Mouse (Mus musculus): Measurements from ENCODE around the gene Mrgprd. TPM values are rescaled to one million over a fixed set of nuclear protein-coding genes. Genes with fewer than 3 reads are reported as not detected.

Mrgprd gene
- polyA plus RNA-seq, 1 experiment from 2014 or later: not detected

DNA sequence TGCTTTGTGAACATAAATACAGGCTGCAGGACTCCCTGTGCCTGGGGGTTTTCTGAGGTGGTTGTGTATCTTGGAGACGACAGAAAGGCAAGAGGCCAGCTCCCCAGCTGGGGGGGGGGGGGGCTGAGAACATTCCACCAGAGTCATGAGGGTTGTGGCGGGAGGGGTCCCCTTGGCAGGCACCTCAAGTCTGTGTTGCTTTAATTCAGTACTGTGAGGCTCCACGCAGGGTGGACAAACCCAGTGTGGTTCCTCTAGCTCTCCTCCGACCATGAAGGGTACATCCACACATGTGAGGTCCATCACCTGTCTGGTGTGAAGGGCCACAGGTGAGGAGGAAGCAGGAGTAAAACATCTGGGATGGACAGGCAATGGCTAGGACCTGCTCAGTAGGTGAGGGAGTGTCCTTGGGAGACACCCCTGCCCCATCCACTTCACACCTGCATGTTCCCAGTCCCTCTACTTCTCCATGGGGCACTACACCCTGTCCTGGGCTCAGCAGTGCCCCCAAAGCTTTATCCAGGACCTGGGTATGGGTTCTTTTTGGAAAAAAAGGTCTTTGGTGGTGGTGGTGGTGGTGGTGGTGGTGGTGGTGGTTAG, 19.9 kb downstream of the Mrgprd start:
- 83% methylated on average over 4 of the region's 4 CpGs for WGBS
- H3K9me3 ChIP-seq: no peaks in the 10 kb centered on the region
- no peak for ATAC-seq (ENCODE audit: low FRiP score)
- no peaks in the 10 kb centered on the region; the same call in 1 of the 2 replicates for H3K4me1 ChIP-seq
- 0 out of 2 replicates have a peak, but pooled peaks cover 4% of the 10 kb centered on the region for H3K27me3 ChIP-seq
- H3K27ac ChIP-seq: no peak overlapping the region
- no peak overlapping the region for H3K4me2 ChIP-seq
- no peak overlapping the region for H3K4me3 ChIP-seq (replicated peaks)
- H3K9ac ChIP-seq: no peak overlapping the region
- no peaks in the 10 kb centered on the region for H3K36me3 ChIP-seq (replicated peaks)

DNA sequence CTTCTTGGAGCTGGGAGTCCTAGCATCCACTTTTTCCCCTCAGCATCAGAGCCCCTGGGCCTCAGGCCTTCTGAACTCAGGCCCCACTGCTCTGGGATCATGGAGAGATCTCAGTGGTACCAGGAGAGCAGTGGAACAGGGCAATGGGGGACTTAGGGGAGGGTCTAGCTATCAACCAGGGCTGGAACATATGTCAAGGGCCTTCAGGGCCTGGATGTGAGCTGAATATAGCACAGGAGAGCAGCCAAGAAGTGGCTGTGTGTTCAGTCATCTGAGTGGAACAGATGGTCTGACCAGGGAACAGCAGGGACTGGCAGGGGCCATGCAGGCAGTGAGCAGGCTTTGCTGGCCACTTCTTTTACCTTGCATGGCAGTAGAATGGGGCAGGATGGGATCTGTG, 20.6 kb downstream of the Mrgprd start:
- Histone ChIP-seq H3K9ac (no peak overlapping the region; the same call in 1 of the 2 replicates), H3K36me3 (replicated peaks) (no peaks in the 10 kb centered on the region), H3K27ac (no peak overlapping the region), H3K9me3 (no peaks in the 10 kb centered on the region), H3K4me1 (no peaks in the 10 kb centered on the region), H3K4me2 (no peak overlapping the region), H3K27me3 (0 out of 2 replicates have a peak, but pooled peaks cover 4% of the 10 kb centered on the region), H3K4me3 (replicated peaks) (no peak overlapping the region)
- no peak for ATAC-seq (ENCODE audit: low FRiP score)

DNA sequence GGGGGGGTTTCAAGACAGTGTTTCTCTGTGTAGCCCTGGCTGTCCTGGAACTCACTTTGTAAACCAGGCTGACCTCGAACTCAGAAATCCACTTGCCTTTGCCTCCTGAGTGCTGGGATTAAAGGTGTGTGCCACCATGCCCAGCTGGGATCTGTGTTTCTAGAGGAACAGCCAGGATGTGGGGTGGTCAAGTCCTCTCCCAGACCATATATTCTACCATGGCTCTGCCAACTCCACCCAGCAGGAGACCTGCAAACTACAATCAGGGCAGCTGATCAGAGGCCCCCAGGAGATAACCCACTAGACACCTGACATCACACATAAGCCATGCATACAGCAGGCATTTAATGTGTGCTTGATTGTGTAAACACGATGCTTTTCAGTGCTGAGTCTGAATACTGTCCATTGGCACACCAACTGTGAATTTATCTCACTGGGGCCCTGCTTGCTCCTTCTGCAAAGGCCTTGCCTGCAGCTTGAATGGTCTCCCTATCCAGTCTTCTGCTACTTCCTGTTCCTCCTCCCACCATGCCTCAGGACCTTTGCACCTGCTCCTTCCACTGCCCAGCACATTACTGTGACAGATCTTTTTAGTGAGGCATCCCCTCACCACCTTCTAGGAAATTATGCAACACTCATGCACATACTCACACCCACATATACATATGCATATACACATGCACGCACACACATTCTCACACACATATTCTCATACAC, 21.1 kb downstream of the Mrgprd start:
- Histone ChIP-seq H3K36me3 (replicated peaks) (no peaks in the 10 kb centered on the region), H3K9ac (no peak overlapping the region), H3K4me3 (replicated peaks) (no peak overlapping the region), H3K27me3 (0 out of 2 replicates have a peak, but pooled peaks cover 4% of the 10 kb centered on the region), H3K4me2 (no peak overlapping the region), H3K9me3 (no peaks in the 10 kb centered on the region), H3K4me1 (no peaks in the 10 kb centered on the region), H3K27ac (no peak overlapping the region)
- ATAC-seq (ENCODE audit: low FRiP score): no peak
- 93% methylated on average over 3 of the region's 3 CpGs for WGBS

DNA sequence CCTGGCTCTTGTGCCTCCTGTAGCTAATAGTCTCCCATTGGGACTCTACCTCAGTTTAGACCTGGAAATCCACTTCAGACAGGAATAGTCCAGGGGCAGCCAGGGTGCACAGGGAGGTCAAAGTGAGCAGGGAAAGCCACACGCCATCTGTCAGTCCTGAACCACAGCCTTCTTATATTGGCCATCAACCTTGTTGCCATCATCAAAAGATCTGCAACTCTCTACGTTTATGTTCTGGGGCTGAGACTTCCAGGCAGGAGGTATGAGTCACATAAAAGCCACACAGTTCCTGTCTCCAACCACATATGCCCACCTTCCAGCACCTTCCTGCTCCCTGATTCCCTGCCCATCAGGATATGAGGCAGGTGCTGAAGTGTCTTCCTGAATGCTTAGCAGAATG, 23.3 kb downstream of the Mrgprd start:
- no peak overlapping the region for H3K27ac ChIP-seq
- no peak for ATAC-seq (ENCODE audit: low FRiP score)
- 85% methylated on average over 2 of the region's 2 CpGs for WGBS
- no peak overlapping the region for H3K9ac ChIP-seq
- no peaks in the 10 kb centered on the region for H3K9me3 ChIP-seq
- no peak overlapping the region for H3K4me2 ChIP-seq
- 0 out of 2 replicates have a peak, but pooled peaks cover 4% of the 10 kb centered on the region for H3K27me3 ChIP-seq
- H3K36me3 ChIP-seq (replicated peaks): no peaks in the 10 kb centered on the region
- H3K4me3 ChIP-seq (replicated peaks): no peak overlapping the region
- no peaks in the 10 kb centered on the region for H3K4me1 ChIP-seq

DNA sequence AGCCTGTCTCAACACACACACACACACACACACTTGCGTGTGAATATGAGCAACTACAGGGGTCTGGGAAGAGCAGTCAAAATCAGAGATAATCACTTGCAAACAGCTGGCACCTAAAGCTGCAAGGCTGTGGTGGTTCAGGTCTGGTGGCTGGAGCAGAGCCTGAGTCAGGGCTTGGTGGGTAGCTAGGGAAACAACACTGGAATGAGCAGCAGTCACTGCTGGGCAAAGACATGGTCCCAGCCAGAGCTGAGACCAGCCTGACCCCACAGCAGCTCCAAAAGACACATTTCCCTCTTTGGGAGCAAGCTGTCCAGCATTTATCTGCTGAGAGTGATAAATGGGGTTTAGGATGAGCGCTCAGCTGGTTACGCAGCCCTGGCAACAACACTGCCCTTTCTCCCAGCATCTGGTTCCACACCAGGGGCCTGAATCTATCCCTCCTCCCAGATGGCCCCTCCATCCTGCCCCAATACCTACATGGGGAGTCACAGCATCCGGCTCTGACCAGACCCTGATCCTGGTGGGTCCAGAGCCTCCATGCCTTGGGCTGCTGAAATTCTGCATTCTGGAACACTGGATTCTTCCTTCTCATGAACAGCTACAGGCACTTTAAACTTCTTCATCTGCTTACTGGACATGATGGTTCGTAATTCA, 25.7 kb downstream of the Mrgprd start:
- H3K4me1 ChIP-seq: no peaks in the 10 kb centered on the region
- no peaks in the 10 kb centered on the region for H3K9me3 ChIP-seq
- no peak for ATAC-seq (ENCODE audit: low FRiP score)
- 93% methylated on average over 5 of the region's 5 CpGs for WGBS
- no peak overlapping the region for H3K9ac ChIP-seq
- H3K4me3 ChIP-seq (replicated peaks): no peak overlapping the region
- H3K27ac ChIP-seq: no peak overlapping the region
- no peaks in the 10 kb centered on the region for H3K36me3 ChIP-seq (replicated peaks)
- no peak overlapping the region for H3K4me2 ChIP-seq
- H3K27me3 ChIP-seq: 0 out of 2 replicates have a peak, but pooled peaks cover 4% of the 10 kb centered on the region

Other genes starting within 250 kb of the Mrgprd start
- 0.59 and 0.91 TPM in 2 replicates for gene 1810010D01Rik, start 106.7 kb upstream of the Mrgprd start, polyA plus RNA-seq (2016; fragmentation: Nextera tagmentation; extraction: Ambion mirVana)
- gene Tpcn2, start 30.8 kb upstream of the Mrgprd start, polyA plus RNA-seq (2016; fragmentation: Nextera tagmentation; extraction: Ambion mirVana): 4.8 and 5.2 TPM in 2 replicates
- gene Mrgprf, start 14.0 kb upstream of the Mrgprd start, polyA plus RNA-seq (2016; fragmentation: Nextera tagmentation; extraction: Ambion mirVana): 0.46 and 0.47 TPM in 2 replicates